Mouse (Mus musculus) mesoderm, embryonic 11.5 days (tissue): ENCODE results near the gene Rpgr.

ENCODE experiments used
- DNase-seq: peaks from one replicate; pipeline ENCODE4 v3.0.0-alpha.2; 2012; ENCODE audit warnings: low read depth, low spot score

Gene Rpgr

DNA sequence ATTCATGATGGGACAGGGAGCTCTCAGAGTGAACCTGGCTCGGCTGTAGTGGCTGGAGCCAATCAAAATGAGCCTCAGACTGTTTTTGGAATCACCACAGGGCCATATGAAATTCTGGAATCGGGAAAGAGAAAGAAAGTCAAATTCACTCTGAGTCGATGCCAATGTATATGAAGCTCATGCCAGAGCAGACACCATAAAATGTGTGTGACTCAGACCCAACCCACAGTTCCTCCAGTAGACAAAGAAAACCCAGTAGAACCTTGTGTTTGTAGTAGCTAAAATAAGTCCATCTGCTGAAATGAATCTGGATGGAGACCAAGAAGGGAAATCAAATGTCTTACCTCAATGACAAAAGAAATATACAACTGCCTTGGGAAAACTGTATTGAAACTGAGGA lies 142.8 kb downstream of the Rpgr start:
- no peak for DNase-seq

DNA sequence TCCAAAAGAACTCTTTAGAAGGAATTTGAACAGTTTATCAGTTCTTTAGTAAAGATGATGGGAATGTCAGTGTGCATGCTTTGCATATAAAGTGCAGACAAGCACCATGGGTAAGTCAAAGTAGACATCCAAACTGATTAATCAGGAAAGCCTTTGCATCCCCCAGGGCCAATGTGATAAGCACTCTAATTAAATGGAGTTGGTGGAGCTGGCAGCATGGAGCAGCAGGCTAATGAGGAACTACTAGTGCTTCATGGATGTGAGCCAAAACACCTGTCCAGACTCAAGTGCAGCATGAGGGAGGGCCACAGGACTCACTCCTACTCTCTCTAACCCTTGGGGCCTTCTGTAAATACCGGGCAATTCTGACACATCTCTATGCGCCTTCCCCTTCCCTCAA lies 145.2 kb downstream of the Rpgr start:
- no peak for DNase-seq

DNA sequence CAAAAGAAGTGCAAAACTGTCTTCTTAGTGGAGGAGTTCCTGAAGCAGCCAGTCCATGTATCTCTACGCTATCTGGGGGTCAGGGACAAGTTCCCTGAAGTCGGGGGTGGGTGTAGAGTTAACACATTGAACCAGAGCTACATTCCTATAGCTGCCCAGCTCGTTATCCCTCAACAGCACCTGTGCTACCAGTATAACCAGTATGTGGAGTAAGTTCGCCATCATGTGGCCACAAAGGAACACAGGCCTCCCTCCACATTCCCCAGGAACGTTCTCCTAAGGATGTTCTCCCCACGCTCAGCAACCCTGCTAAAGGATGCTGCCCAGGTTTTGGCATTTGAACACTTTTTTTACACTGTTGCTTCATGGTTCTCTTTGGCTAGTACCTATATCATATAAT lies 146.0 kb downstream of the Rpgr start:
- peak; percentile 17 for DNase-seq

DNA sequence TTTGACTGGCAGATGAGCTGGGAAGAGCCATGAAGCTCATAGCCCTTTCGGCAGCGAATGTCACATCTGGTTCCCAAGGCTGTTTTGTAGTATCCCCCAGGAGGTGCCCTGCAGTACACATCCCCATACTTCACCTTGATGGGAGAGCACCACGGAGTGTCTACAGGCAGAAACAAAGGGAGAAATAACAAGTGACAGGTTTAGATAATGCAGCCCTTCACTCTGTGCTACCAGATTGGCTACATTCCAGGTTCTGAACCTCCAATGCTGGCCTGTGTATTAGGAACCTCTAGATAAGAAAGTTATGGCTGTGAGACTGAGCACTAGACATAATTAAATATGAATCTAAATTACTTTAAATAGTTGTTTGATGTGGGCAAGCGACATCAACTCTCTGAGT lies 147.3 kb downstream of the Rpgr start:
- no peak for DNase-seq

DNA sequence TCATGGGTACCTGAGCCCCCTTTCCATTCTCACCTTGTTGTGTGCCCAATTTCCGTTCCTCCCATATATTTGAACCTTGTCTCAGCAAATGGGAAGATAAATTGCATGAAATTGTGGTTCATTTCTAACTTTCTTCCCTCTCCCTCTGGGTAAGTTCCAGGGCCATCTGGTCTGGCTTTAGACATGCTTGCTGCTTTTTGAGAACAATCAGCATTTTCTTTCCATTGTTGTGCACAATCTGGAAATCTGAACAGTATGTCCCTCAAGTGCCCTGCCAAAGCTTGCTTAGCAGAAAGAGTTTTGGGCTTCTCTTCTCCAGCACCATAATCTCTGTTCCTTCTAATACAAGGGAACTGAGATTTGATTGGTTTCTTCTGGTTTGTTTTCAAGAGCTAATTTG lies 152.9 kb downstream of the Rpgr start:
- DNase-seq, result no peak

DNA sequence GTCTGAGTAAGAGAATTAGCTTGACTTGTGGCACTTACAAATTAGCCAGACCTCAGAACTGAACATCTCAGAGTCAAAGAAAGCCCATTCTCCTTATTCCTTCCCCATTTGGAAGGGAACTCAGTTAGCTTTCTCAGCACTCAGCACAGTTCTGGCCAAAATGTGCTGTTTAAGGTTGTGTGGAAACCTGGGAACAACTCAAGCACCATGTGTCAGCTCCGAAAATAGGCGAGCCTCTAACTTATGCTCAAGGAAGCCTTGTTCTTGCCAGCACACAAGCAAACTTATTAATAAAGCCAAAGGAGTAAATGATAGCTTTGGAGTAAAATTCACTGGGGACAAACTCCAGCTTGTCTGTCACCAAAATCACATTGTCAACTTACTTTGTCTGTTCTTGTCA lies 153.4 kb downstream of the Rpgr start:
- DNase-seq, result no peak

DNA sequence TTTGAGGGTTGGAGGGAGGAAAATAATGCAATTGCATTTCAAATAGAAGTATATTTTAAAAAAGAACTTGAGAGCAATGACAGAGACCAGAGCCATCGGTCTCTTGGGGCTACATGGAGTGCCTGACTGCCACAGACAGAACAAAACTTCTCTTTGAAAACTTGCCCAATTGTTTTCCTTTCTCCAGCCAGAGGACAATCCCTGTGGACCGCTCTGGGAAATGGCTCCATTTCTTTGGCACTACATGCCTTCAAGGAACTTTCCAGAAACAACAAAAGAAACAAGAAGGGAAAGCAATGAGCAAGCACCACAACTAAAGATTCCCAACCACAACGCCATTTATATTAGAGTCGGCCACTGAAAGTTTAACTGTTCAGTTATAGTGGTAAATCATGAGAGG lies 154.5 kb downstream of the Rpgr start:
- no peak for DNase-seq

DNA sequence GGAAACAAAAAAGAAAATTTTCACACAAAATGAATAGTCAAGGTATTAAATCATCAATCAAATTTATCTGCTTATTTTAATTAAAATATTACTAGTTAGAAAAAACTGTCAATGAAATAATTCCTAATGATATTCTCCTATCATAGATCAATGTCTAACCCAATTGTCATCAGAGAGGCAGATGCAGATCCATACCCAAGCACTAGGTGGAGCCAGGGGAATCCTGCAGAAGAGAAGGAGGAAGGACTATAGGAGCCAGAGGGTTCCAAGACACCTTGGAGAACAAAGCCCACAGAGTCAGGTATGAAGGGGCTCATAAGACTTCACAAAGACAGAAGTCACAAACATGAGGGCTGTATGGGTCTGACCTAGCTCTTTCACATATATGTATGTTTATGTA lies 182.1 kb downstream of the Rpgr start:
- DNase-seq, result peak; percentile 2
